Mouse (Mus musculus): ENCODE measurements around the gene Rpl22l1. TPM values are rescaled to one million over a fixed set of nuclear protein-coding genes. Genes with fewer than 3 reads are reported as not detected.
"Not testable (repeated sequence)": the region's sequence is repeated elsewhere in the genome, so short reads cannot be mapped to it uniquely, and the experiment has no call there.

Rpl22l1 gene
- polyA plus RNA-seq (2012; rRNA removed), result 6.4 and 8.4 TPM in 2 replicates

- peak; percentile 98 for TF ChIP-seq POLR2A (IDR thresholded peaks at IDR 0.05; ENCODE audit: borderline replicate concordance, extremely low read depth, low read depth, low read length)
- no peak for TF ChIP-seq CTCF (IDR thresholded peaks at IDR 0.05; ENCODE audit: insufficient read depth, low read length)
- Histone ChIP-seq H3K4me1 (ENCODE audit: control insufficient read depth, insufficient read depth, low read length) (peaks cover 3% of the 10 kb centered on the region; the same call in 1 of the 2 replicates), H3K4me3 (replicated peaks; ENCODE audit: extremely low read depth, low read depth, low read length) (peak within 1 kb of the TSS; percentile 88)
- peak; percentile 99 for DNase-seq
- WGBS, result under 1% methylated on average over 72 of the region's 72 CpGs
Measured at GRCm38 (mm10) chr3:28805301-28806097, at the start of gene Rpl22l1. Gene Rpl22l1 (plus strand): TSS chr3:28805436.

GRCm38 (mm10) chr3:28755477-28755876 is 49.8 kb upstream of the Rpl22l1 start:
- 77% methylated on average over 7 of the region's 7 CpGs for WGBS
- DNase-seq, result no peak
- TF ChIP-seq POLR2A (IDR thresholded peaks at IDR 0.05; ENCODE audit: borderline replicate concordance, extremely low read depth, low read depth, low read length) (no peak), CTCF (IDR thresholded peaks at IDR 0.05; ENCODE audit: insufficient read depth, low read length) (no peak)

GRCm38 (mm10) chr3:28761225-28761789 is 43.9 kb upstream of the Rpl22l1 start:
- H3K4me3 ChIP-seq (replicated peaks; ENCODE audit: extremely low read depth, low read depth, low read length), result no peak overlapping the region
- TF ChIP-seq POLR2A (IDR thresholded peaks at IDR 0.05; ENCODE audit: borderline replicate concordance, extremely low read depth, low read depth, low read length) (no peak), CTCF (IDR thresholded peaks at IDR 0.05; ENCODE audit: insufficient read depth, low read length) (no peak)
- DNase-seq, result no peak
- no peaks in the 10 kb centered on the region for H3K4me1 ChIP-seq (ENCODE audit: control insufficient read depth, insufficient read depth, low read length)
- WGBS, result 84% methylated on average over 8 of the region's 8 CpGs

More at GRCm38 (mm10) chr3:28755477-28755876, 49.8 kb upstream of the Rpl22l1 start:
- Histone ChIP-seq H3K4me1 (ENCODE audit: control insufficient read depth, insufficient read depth, low read length) (no peaks in the 10 kb centered on the region), H3K4me3 (replicated peaks; ENCODE audit: extremely low read depth, low read depth, low read length) (no peak overlapping the region)

GRCm38 (mm10) chr3:28766935-28767334 is 38.3 kb upstream of the Rpl22l1 start:
- 68% methylated on average over 4 of the region's 4 CpGs for WGBS

GRCm38 (mm10) chr3:28768222-28768621 is 37.0 kb upstream of the Rpl22l1 start:
- TF ChIP-seq CTCF (IDR thresholded peaks at IDR 0.05; ENCODE audit: insufficient read depth, low read length), result no peak
- no peak for TF ChIP-seq POLR2A (IDR thresholded peaks at IDR 0.05; ENCODE audit: borderline replicate concordance, extremely low read depth, low read depth, low read length)
- no peak for DNase-seq
- WGBS, result 81% methylated on average over 3 of the region's 3 CpGs
- Histone ChIP-seq H3K4me3 (replicated peaks; ENCODE audit: extremely low read depth, low read depth, low read length) (no peak overlapping the region), H3K4me1 (ENCODE audit: control insufficient read depth, insufficient read depth, low read length) (no peaks in the 10 kb centered on the region)

More at GRCm38 (mm10) chr3:28766935-28767334, 38.3 kb upstream of the Rpl22l1 start:
- TF ChIP-seq CTCF (IDR thresholded peaks at IDR 0.05; ENCODE audit: insufficient read depth, low read length) (no peak), POLR2A (IDR thresholded peaks at IDR 0.05; ENCODE audit: borderline replicate concordance, extremely low read depth, low read depth, low read length) (no peak)
- no peaks in the 10 kb centered on the region for H3K4me1 ChIP-seq (ENCODE audit: control insufficient read depth, insufficient read depth, low read length)
- DNase-seq, result peak; percentile 11
- H3K4me3 ChIP-seq (replicated peaks; ENCODE audit: extremely low read depth, low read depth, low read length), result no peak overlapping the region

GRCm38 (mm10) chr3:28772919-28773318 is 32.3 kb upstream of the Rpl22l1 start:
- H3K4me1 ChIP-seq (ENCODE audit: control insufficient read depth, insufficient read depth, low read length); H3K4me3 ChIP-seq (replicated peaks; ENCODE audit: extremely low read depth, low read depth, low read length); DNase-seq: not testable (repeated sequence)
- WGBS, result 72% methylated on average over 4 of the region's 4 CpGs

- H3K4me1 ChIP-seq (ENCODE audit: control insufficient read depth, insufficient read depth, low read length), result no peaks in the 10 kb centered on the region
- TF ChIP-seq CTCF (IDR thresholded peaks at IDR 0.05; ENCODE audit: insufficient read depth, low read length) (no peak), POLR2A (IDR thresholded peaks at IDR 0.05; ENCODE audit: borderline replicate concordance, extremely low read depth, low read depth, low read length) (no peak)
- DNase-seq, result no peak
- WGBS, result 85% methylated on average over 7 of the region's 7 CpGs
- no peak overlapping the region for H3K4me3 ChIP-seq (replicated peaks; ENCODE audit: extremely low read depth, low read depth, low read length)
Measured at GRCm38 (mm10) chr3:28775361-28775760, 29.9 kb upstream of the Rpl22l1 start.

GRCm38 (mm10) chr3:28775958-28776357 is 29.3 kb upstream of the Rpl22l1 start:
- no peak for TF ChIP-seq POLR2A (IDR thresholded peaks at IDR 0.05; ENCODE audit: borderline replicate concordance, extremely low read depth, low read depth, low read length)
- TF ChIP-seq CTCF (IDR thresholded peaks at IDR 0.05; ENCODE audit: insufficient read depth, low read length), result no peak
- no peak for DNase-seq
- Histone ChIP-seq H3K4me3 (replicated peaks; ENCODE audit: extremely low read depth, low read depth, low read length) (no peak overlapping the region), H3K4me1 (ENCODE audit: control insufficient read depth, insufficient read depth, low read length) (no peaks in the 10 kb centered on the region)
- 82% methylated on average over 1 of the region's 1 CpGs for WGBS

GRCm38 (mm10) chr3:28776491-28776890 is 28.7 kb upstream of the Rpl22l1 start:
- 82% methylated on average over 1 of the region's 1 CpGs for WGBS
- TF ChIP-seq POLR2A (IDR thresholded peaks at IDR 0.05; ENCODE audit: borderline replicate concordance, extremely low read depth, low read depth, low read length) (no peak), CTCF (IDR thresholded peaks at IDR 0.05; ENCODE audit: insufficient read depth, low read length) (no peak)
- no peak overlapping the region for H3K4me3 ChIP-seq (replicated peaks; ENCODE audit: extremely low read depth, low read depth, low read length)
- H3K4me1 ChIP-seq (ENCODE audit: control insufficient read depth, insufficient read depth, low read length), result no peaks in the 10 kb centered on the region
- no peak for DNase-seq

- no peak for DNase-seq
- WGBS, result 61% methylated on average over 9 of the region's 9 CpGs
- Histone ChIP-seq H3K4me3 (replicated peaks; ENCODE audit: extremely low read depth, low read depth, low read length) (no peak overlapping the region), H3K4me1 (ENCODE audit: control insufficient read depth, insufficient read depth, low read length) (peaks cover 3% of the 10 kb centered on the region; the same call in 1 of the 2 replicates)
- TF ChIP-seq POLR2A (IDR thresholded peaks at IDR 0.05; ENCODE audit: borderline replicate concordance, extremely low read depth, low read depth, low read length) (no peak), CTCF (IDR thresholded peaks at IDR 0.05; ENCODE audit: insufficient read depth, low read length) (no peak)
Measured at GRCm38 (mm10) chr3:28780511-28780910, 24.7 kb upstream of the Rpl22l1 start.

Data from lung, adult 2 months (tissue).